Mouse (Mus musculus) neutrophil, adult 5-6 weeks (primary cell): Measurements from ENCODE around the gene Mydgf. TPM values are rescaled to one million over a fixed set of nuclear protein-coding genes. Genes with fewer than 3 reads are reported as not detected.

Experiments
- ATAC-seq: fragments of 151-379, 151-347 bp; 2 replicates; pipeline ENCODE4 v1.8.0; 2017; ENCODE audit warnings: mild to moderate bottlenecking, moderate TSS enrichment; ENCODE audit not compliant: insufficient number of reproducible peaks, poor library complexity, low FRiP score, severe bottlenecking; ENCODE audit errors: extremely low read depth
- total RNA-seq: library from RNA; stranded (forward); fragments of 200-1000 nt; gene quantifications from 2 replicates; pipeline ENCODE4 v1.2.3, GENCODE M21; 2017

The Mydgf gene
- total RNA-seq, 1 experiment from 2014 or later: 18.0 TPM

DNA sequence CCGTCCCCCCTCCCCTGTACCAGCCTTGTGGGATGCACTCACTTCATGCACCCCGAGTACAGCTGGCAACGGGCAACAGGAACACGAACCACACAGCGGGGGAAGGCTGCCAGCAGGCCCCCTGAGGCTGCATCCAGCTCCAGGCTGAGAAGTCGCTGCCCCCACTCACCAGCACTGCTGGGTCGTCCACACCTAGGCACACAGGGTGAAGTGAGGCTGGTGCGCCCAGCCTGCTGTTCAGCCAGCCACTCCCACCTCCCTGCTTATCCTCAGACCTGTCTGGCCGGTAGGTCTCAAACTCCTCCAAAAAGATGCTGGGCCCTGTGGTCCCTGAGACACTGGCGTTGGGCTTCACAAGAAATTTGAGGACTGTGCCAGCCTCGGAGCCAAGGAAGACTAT, 57.5 kb downstream of the Mydgf start:
- no peak for ATAC-seq

Other genes starting within 250 kb of the Mydgf start
- 14.4 and 17.6 TPM in 2 replicates for gene Zfp119b, start 234.4 kb downstream of the Mydgf start, total RNA-seq
- 19.0 and 30.3 TPM in 2 replicates for gene Ebi3, start 231.3 kb downstream of the Mydgf start, total RNA-seq
- gene Yju2, start 224.8 kb downstream of the Mydgf start, total RNA-seq: 19.8 and 20.5 TPM in 2 replicates
- gene Shd, start 213.5 kb downstream of the Mydgf start, total RNA-seq: 1.4 and 1.7 TPM in 2 replicates
- gene Fsd1, start 197.4 kb downstream of the Mydgf start, total RNA-seq: not detected in 2 replicates
- 1.6 TPM in 1 of 2 replicates, not detected in the other for gene Stap2, start 178.3 kb downstream of the Mydgf start, total RNA-seq
- gene Mpnd, start 178.2 kb downstream of the Mydgf start, total RNA-seq: 64.9 and 86.9 TPM in 2 replicates
- gene Sh3gl1, start 147.3 kb downstream of the Mydgf start, total RNA-seq: 44.8 and 48.6 TPM in 2 replicates
- 1.4 TPM in 2 replicates for gene Chaf1a, start 143.5 kb downstream of the Mydgf start, total RNA-seq
- 31.3 and 49.5 TPM in 2 replicates for gene Ubxn6, start 108.9 kb downstream of the Mydgf start, total RNA-seq
- gene Hdgfl2, start 104.3 kb downstream of the Mydgf start, total RNA-seq: 153 and 189 TPM in 2 replicates
- gene Plin4, start 74.1 kb downstream of the Mydgf start, total RNA-seq: 1.1 and 1.2 TPM in 2 replicates
- gene Plin5, start 66.3 kb downstream of the Mydgf start, total RNA-seq: 3.4 and 4.0 TPM in 2 replicates
- 126 and 131 TPM in 2 replicates for gene Lrg1, start 61.9 kb downstream of the Mydgf start, total RNA-seq
- gene Sema6b, start 43.6 kb downstream of the Mydgf start, total RNA-seq: 11.3 and 11.5 TPM in 2 replicates
- gene Tnfaip8l1, start 21.4 kb downstream of the Mydgf start, total RNA-seq: 1.3 and 1.4 TPM in 2 replicates
- 14.0 and 14.5 TPM in 2 replicates for gene Dpp9, start 35.0 kb upstream of the Mydgf start, total RNA-seq
- 22.2 and 23.8 TPM in 2 replicates for gene Fem1a, start 72.9 kb upstream of the Mydgf start, total RNA-seq
- 4.8 and 6.4 TPM in 2 replicates for gene Ticam1, start 92.9 kb upstream of the Mydgf start, total RNA-seq
- 13.5 and 14.2 TPM in 2 replicates for gene Plin3, start 109.0 kb upstream of the Mydgf start, total RNA-seq
- gene Arrdc5, start 116.4 kb upstream of the Mydgf start, total RNA-seq: not detected in 2 replicates
- 2.3 and 2.4 TPM in 2 replicates for gene Uhrf1, start 119.4 kb upstream of the Mydgf start, total RNA-seq
- 27.2 and 29.6 TPM in 2 replicates for gene Kdm4b, start 142.1 kb upstream of the Mydgf start, total RNA-seq